ENCODE assay signal across 26 mouse cellular contexts in the genomic region with DNA sequence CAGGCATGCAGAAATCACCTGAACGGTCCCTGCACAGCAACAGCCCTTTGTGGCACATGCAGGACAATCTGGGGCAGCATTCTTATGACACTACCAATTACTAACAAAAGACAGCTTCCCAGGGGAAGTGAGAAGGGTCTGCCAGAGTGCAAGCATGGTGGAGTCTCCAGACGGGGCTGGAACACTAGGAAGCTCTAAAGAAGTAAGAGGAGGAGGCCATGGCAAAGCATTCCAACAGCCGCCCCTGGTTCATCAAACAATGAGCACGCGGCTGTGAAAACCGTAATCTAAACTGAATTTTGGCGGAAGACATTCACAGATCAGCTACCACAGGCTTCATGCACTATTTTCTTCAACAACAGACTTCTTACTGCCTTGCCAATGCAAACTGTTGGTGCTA.
DNase-seq lines count a peak whose midpoint lies in the region; ATAC-seq lines count a peak whose summit lies in the region.
"Had no signal": no experiment of that assay in that cellular context is flagged by ENCODE, and none has a peak within 500 bp of the region (broad histone marks: within the 10 kb centered on the region; RNA-seq: fewer than 3 reads in every experiment).

No protein-coding gene starts in this region.

- WGBS in embryonic facial prominence, embryonic 14.5 days, result 63% methylated on average over 7 of the region's 7 CpGs
- 67% methylated on average over 7 of the region's 7 CpGs for WGBS in embryonic facial prominence, embryonic 10.5 days
- 65% methylated on average over 7 of the region's 7 CpGs for WGBS in intestine, embryonic 14.5 days
- 70% methylated on average over 7 of the region's 7 CpGs for WGBS in intestine, embryonic 15.5 days

- no peak overlapping the region for H3K4me3 ChIP-seq in embryonic facial prominence, embryonic 14.5 days (ENCODE audit: low read depth, low read length)
- H3K4me3 ChIP-seq in embryonic facial prominence, embryonic 10.5 days, result no peak overlapping the region
- no peak overlapping the region for H3K4me3 ChIP-seq in intestine, embryonic 14.5 days (ENCODE audit: low read depth, low read length)
- no peak overlapping the region for H3K4me3 ChIP-seq in intestine, embryonic 15.5 days (replicated peaks)
- H3K4me3 ChIP-seq: embryonic facial prominence, embryonic 15.5 days; gastrocnemius, adult 2 months; heart, embryonic 12.5 days; heart, embryonic 15.5 days; hindbrain, embryonic 12.5 days; hindbrain, embryonic 15.5 days had no signal

- H3K9me3 ChIP-seq in embryonic facial prominence, embryonic 14.5 days (ENCODE audit: control insufficient read depth, low read length), result no peaks in the 10 kb centered on the region
- H3K9me3 ChIP-seq in embryonic facial prominence, embryonic 10.5 days, result no peaks in the 10 kb centered on the region
- no peaks in the 10 kb centered on the region for H3K9me3 ChIP-seq in intestine, embryonic 14.5 days (ENCODE audit: control insufficient read depth, low read length)
- no peaks in the 10 kb centered on the region for H3K9me3 ChIP-seq in intestine, embryonic 15.5 days
- H3K9me3 ChIP-seq: embryonic facial prominence, embryonic 15.5 days; heart, embryonic 12.5 days; heart, embryonic 15.5 days; hindbrain, embryonic 12.5 days; hindbrain, embryonic 15.5 days had no signal

- no peak overlapping the region for H3K4me2 ChIP-seq in embryonic facial prominence, embryonic 14.5 days (ENCODE audit: low read depth, low read length)
- H3K4me2 ChIP-seq in intestine, embryonic 14.5 days (ENCODE audit: low read length), result no peak overlapping the region
- H3K4me2 ChIP-seq in intestine, embryonic 15.5 days (replicated peaks), result no peak overlapping the region
- H3K4me2 ChIP-seq: embryonic facial prominence, embryonic 15.5 days; heart, embryonic 12.5 days; heart, embryonic 15.5 days; hindbrain, embryonic 12.5 days; hindbrain, embryonic 15.5 days had no signal

- no peak overlapping the region for H3K27ac ChIP-seq in embryonic facial prominence, embryonic 14.5 days (replicated peaks; ENCODE audit: low read depth, low read length)
- H3K27ac ChIP-seq in embryonic facial prominence, embryonic 10.5 days (replicated peaks), result no peak overlapping the region
- no peak overlapping the region for H3K27ac ChIP-seq in intestine, embryonic 14.5 days (ENCODE audit: low read depth)
- no peak overlapping the region for H3K27ac ChIP-seq in intestine, embryonic 15.5 days
- H3K27ac ChIP-seq: embryonic facial prominence, embryonic 15.5 days; gastrocnemius, adult 2 months; heart, embryonic 15.5 days; hindbrain, embryonic 12.5 days; hindbrain, embryonic 15.5 days had no signal

- 0 out of 2 replicates have a peak, but pooled peaks cover 5% of the 10 kb centered on the region for H3K4me1 ChIP-seq in embryonic facial prominence, embryonic 14.5 days (ENCODE audit: control insufficient read depth, insufficient read depth, low read length)
- H3K4me1 ChIP-seq in embryonic facial prominence, embryonic 10.5 days, result peaks cover 17% of the 10 kb centered on the region
- H3K4me1 ChIP-seq in intestine, embryonic 14.5 days (replicated peaks; ENCODE audit: control insufficient read depth, insufficient read depth, low read length), result 0 out of 2 replicates have a peak, but pooled peaks cover 9% of the 10 kb centered on the region
- peaks cover 6% of the 10 kb centered on the region for H3K4me1 ChIP-seq in intestine, embryonic 15.5 days (replicated peaks)
- H3K4me1 ChIP-seq: embryonic facial prominence, embryonic 15.5 days; hindbrain, embryonic 12.5 days; hindbrain, embryonic 15.5 days had no signal

- no peaks in the 10 kb centered on the region for H3K27me3 ChIP-seq in embryonic facial prominence, embryonic 14.5 days (replicated peaks; ENCODE audit: control insufficient read depth, insufficient read depth, low read length)
- H3K27me3 ChIP-seq in embryonic facial prominence, embryonic 10.5 days (replicated peaks; ENCODE audit: low read depth, poor library complexity, severe bottlenecking), result no peaks in the 10 kb centered on the region
- no peaks in the 10 kb centered on the region for H3K27me3 ChIP-seq in intestine, embryonic 14.5 days (replicated peaks; ENCODE audit: control insufficient read depth, insufficient read depth, low read length)
- no peaks in the 10 kb centered on the region for H3K27me3 ChIP-seq in intestine, embryonic 15.5 days (replicated peaks)
- H3K27me3 ChIP-seq: embryonic facial prominence, embryonic 15.5 days; heart, embryonic 12.5 days; heart, embryonic 15.5 days; Patski had no signal

- no peak for ATAC-seq in embryonic facial prominence, embryonic 14.5 days (ENCODE audit: low read depth)
- no peak for ATAC-seq in intestine, embryonic 14.5 days (replicated peaks; ENCODE audit: low FRiP score, low TSS enrichment, low read depth)
- ATAC-seq in intestine, embryonic 15.5 days, result no peak
- ATAC-seq in monocyte, adult 5-6 weeks (replicated peaks; ENCODE audit: insufficient number of reproducible peaks, low FRiP score, low TSS enrichment, poor library complexity, severe bottlenecking), result no peak
- ATAC-seq: forebrain, embryonic 14.5 days; forebrain, postnatal 0 days; intestine, postnatal 0 days; Patski had no signal

- H3K9ac ChIP-seq in embryonic facial prominence, embryonic 14.5 days (ENCODE audit: low read depth, low read length), result no peak overlapping the region
- no peak overlapping the region for H3K9ac ChIP-seq in intestine, embryonic 14.5 days (ENCODE audit: low read length)
- no peak overlapping the region for H3K9ac ChIP-seq in intestine, embryonic 15.5 days
- H3K9ac ChIP-seq: embryonic facial prominence, embryonic 15.5 days; forebrain, postnatal 0 days; heart, embryonic 12.5 days; heart, embryonic 15.5 days; hindbrain, embryonic 12.5 days; hindbrain, embryonic 15.5 days had no signal

- DNase-seq in embryonic facial prominence, embryonic 14.5 days (ENCODE audit: low spot score), result peak; percentile 28
- no peak for DNase-seq in embryonic facial prominence, embryonic 10.5 days (ENCODE audit: low spot score)
- DNase-seq in intestine, embryonic 14.5 days (ENCODE audit: low spot score), result peak; percentile 37
- DNase-seq in retina, embryonic 14.5 days (ENCODE audit: low spot score), result peak; percentile 64
- DNase-seq: adrenal gland, postnatal 14 days; cerebellum, adult 11-12 months; cerebellum, adult 8-10 months; cerebellum, postnatal 10 days; cerebellum, postnatal 36 days; embryo, embryonic 11 days; forebrain, postnatal 0 days; gastrocnemius, adult 2 months; gastrocnemius, postnatal 14 days; heart, adult 18-20 months; heart, postnatal 10 days; heart, postnatal 4 days had no signal

- H3K36me3 ChIP-seq in embryonic facial prominence, embryonic 14.5 days (ENCODE audit: control insufficient read depth, insufficient read depth, low read length), result no peaks in the 10 kb centered on the region
- H3K36me3 ChIP-seq in embryonic facial prominence, embryonic 10.5 days (replicated peaks), result no peaks in the 10 kb centered on the region
- H3K36me3 ChIP-seq in intestine, embryonic 14.5 days (ENCODE audit: control insufficient read depth, insufficient read depth, low read length), result no peaks in the 10 kb centered on the region
- no peaks in the 10 kb centered on the region for H3K36me3 ChIP-seq in intestine, embryonic 15.5 days
- H3K36me3 ChIP-seq: embryonic facial prominence, embryonic 15.5 days; heart, embryonic 12.5 days; heart, embryonic 15.5 days; hindbrain, embryonic 12.5 days; hindbrain, embryonic 15.5 days had no signal
